In genomic region chr10:100296105-100296504, GRCm38 (mm10) we compare ENCODE assay signal across 27 mouse cellular contexts. TPM values are rescaled to one million over a fixed set of nuclear protein-coding genes. Genes with fewer than 3 reads are reported as not detected.
DNase-seq lines count a peak whose midpoint lies in the region; ATAC-seq and TF ChIP-seq lines count a peak whose summit lies in the region.
"Had no signal": no experiment of that assay in that cellular context is flagged by ENCODE, and none has a peak within 500 bp of the region (broad histone marks: within the 10 kb centered on the region; RNA-seq: fewer than 3 reads in every experiment).

No protein-coding gene starts in this region.

- H3K4me1 ChIP-seq in forebrain, postnatal 0 days (ENCODE audit: insufficient read depth): no peaks in the 10 kb centered on the region
- H3K4me1 ChIP-seq in hindbrain, embryonic 14.5 days (replicated peaks; ENCODE audit: control insufficient read depth, insufficient read depth, low read length): no peaks in the 10 kb centered on the region

- H3K4me3 ChIP-seq in forebrain, postnatal 0 days (ENCODE audit: low read depth, low read length): no peak overlapping the region
- no peak overlapping the region for H3K4me3 ChIP-seq in hindbrain, embryonic 14.5 days (replicated peaks; ENCODE audit: low read length)

- no peaks in the 10 kb centered on the region for H3K9me3 ChIP-seq in forebrain, postnatal 0 days (ENCODE audit: low read length)
- no peaks in the 10 kb centered on the region for H3K9me3 ChIP-seq in hindbrain, embryonic 14.5 days (ENCODE audit: control insufficient read depth, low read length)
- H3K9me3 ChIP-seq: G1E had no signal

- H3K4me2 ChIP-seq in forebrain, postnatal 0 days (ENCODE audit: low read depth): no peak overlapping the region
- H3K4me2 ChIP-seq in hindbrain, embryonic 14.5 days (replicated peaks): no peak overlapping the region

- H3K27me3 ChIP-seq in forebrain, postnatal 0 days (ENCODE audit: insufficient read depth, low read length): no peaks in the 10 kb centered on the region
- no peaks in the 10 kb centered on the region for H3K27me3 ChIP-seq in hindbrain, embryonic 14.5 days (ENCODE audit: control insufficient read depth, insufficient read depth, low read length)
- H3K27me3 ChIP-seq: CH12.LX had no signal

- H3K9ac ChIP-seq in forebrain, postnatal 0 days: no peak overlapping the region
- H3K9ac ChIP-seq in hindbrain, embryonic 14.5 days: no peak overlapping the region

- no peak overlapping the region for H3K27ac ChIP-seq in forebrain, postnatal 0 days (ENCODE audit: low read depth, low read length)
- no peak overlapping the region for H3K27ac ChIP-seq in hindbrain, embryonic 14.5 days

- ATAC-seq in frontal cortex, adult (ENCODE audit: low TSS enrichment): peak; percentile 85
- no peak for ATAC-seq in forebrain, postnatal 0 days
- ATAC-seq in hindbrain, embryonic 14.5 days (ENCODE audit: low FRiP score): no peak
- ATAC-seq: activated CD4-positive, CD25-positive, alpha-beta regulatory T cell, adult 4 months; CD4-positive, CD25-positive, alpha-beta regulatory T cell, adult 4 months; Patski had no signal

- no peak for DNase-seq in frontal cortex, postnatal 36 days (ENCODE audit: low spot score in 2 of 2)
- peak; percentile 47 for DNase-seq in brain, adult 2 months (ENCODE audit: low read depth, low spot score)
- DNase-seq in telencephalon, adult 2 months (ENCODE audit: low read depth, low spot score): peak; percentile 31
- DNase-seq in forebrain, postnatal 0 days: no peak
- DNase-seq in hindbrain, embryonic 14.5 days (ENCODE audit: low spot score): no peak
- DNase-seq: adrenal gland, adult 2 months; adrenal gland, adult 8-10 months; adrenal gland, postnatal 10 days; adrenal gland, postnatal 14 days; adrenal gland, postnatal 25 days; adrenal gland, postnatal 36 days; B cell, adult 2 months; cerebellum, adult 11 months; cerebellum, adult 11-12 months; cerebellum, adult 18-20 months; cerebellum, adult 2 months had no signal

- TF ChIP-seq CTCF in forebrain, postnatal 0 days (IDR thresholded peaks at IDR 0.05; ENCODE audit: low read depth): no peak

- WGBS in forebrain, postnatal 0 days: 69% methylated on average over 2 of the region's 2 CpGs
- 90% methylated on average over 2 of the region's 2 CpGs for WGBS in hindbrain, embryonic 14.5 days

- no peaks in the 10 kb centered on the region for H3K36me3 ChIP-seq in forebrain, postnatal 0 days (ENCODE audit: insufficient read depth)
- no peaks in the 10 kb centered on the region for H3K36me3 ChIP-seq in hindbrain, embryonic 14.5 days (replicated peaks; ENCODE audit: control insufficient read depth, insufficient read depth)
- H3K36me3 ChIP-seq: G1E had no signal

RNA-seq across cellular contexts. Expression of gene Gm4301, which starts 39.4 kb away (rescaled TPM):
- total RNA-seq in forebrain, postnatal 0 days (2014; rRNA removed): not detected in 2 replicates
- polyA plus RNA-seq in forebrain, postnatal 0 days (2015; fragmentation: Nextera tagmentation; extraction: Ambion mirVana): not detected in 2 replicates
- not detected in 2 replicates for polyA plus RNA-seq in hindbrain, embryonic 14.5 days (2014; fragmentation: Nextera tagmentation; extraction: Ambion mirVana)
- total RNA-seq: adrenal gland, adult 18-20 months; adrenal gland, adult 2 months; adrenal gland, adult 8-10 months; adrenal gland, postnatal 10 days; adrenal gland, postnatal 14 days; adrenal gland, postnatal 25 days; adrenal gland, postnatal 36 days; adrenal gland, postnatal 4 days; CH12.LX; G1E; MEL had no signal
- polyA plus RNA-seq: activated CD4-positive, CD25-positive, alpha-beta regulatory T cell, adult 4 months; adrenal gland, adult 2 months; brain, embryonic 14.5 days; C2C12; CD4-positive, CD25-positive, alpha-beta regulatory T cell, adult 4 months; cerebellum, adult 2 months; G1E; Patski had no signal

RNA-seq across cellular contexts. Expression of gene Gm4302, which starts 44.5 kb away (rescaled TPM):
- total RNA-seq in forebrain, postnatal 0 days (2014; rRNA removed): not detected in 2 replicates
- not detected in 2 replicates for polyA plus RNA-seq in forebrain, postnatal 0 days (2015; fragmentation: Nextera tagmentation; extraction: Ambion mirVana)
- not detected in 2 replicates for polyA plus RNA-seq in hindbrain, embryonic 14.5 days (2014; fragmentation: Nextera tagmentation; extraction: Ambion mirVana)
- total RNA-seq: adrenal gland, adult 18-20 months; adrenal gland, adult 2 months; adrenal gland, adult 8-10 months; adrenal gland, postnatal 10 days; adrenal gland, postnatal 14 days; adrenal gland, postnatal 25 days; adrenal gland, postnatal 36 days; adrenal gland, postnatal 4 days; CH12.LX; G1E; MEL had no signal
- polyA plus RNA-seq: activated CD4-positive, CD25-positive, alpha-beta regulatory T cell, adult 4 months; adrenal gland, adult 2 months; brain, embryonic 14.5 days; CD4-positive, CD25-positive, alpha-beta regulatory T cell, adult 4 months; cerebellum, adult 2 months; G1E had no signal

RNA-seq across cellular contexts. Expression of gene Gm4303, which starts 49.7 kb away (rescaled TPM):
- not detected in 2 replicates for total RNA-seq in forebrain, postnatal 0 days (2014; rRNA removed)
- not detected in 2 replicates for polyA plus RNA-seq in forebrain, postnatal 0 days (2015; fragmentation: Nextera tagmentation; extraction: Ambion mirVana)
- not detected in 2 replicates for polyA plus RNA-seq in hindbrain, embryonic 14.5 days (2014; fragmentation: Nextera tagmentation; extraction: Ambion mirVana)
- total RNA-seq: adrenal gland, adult 18-20 months; adrenal gland, adult 2 months; adrenal gland, adult 8-10 months; adrenal gland, postnatal 10 days; adrenal gland, postnatal 14 days; adrenal gland, postnatal 25 days; adrenal gland, postnatal 36 days; adrenal gland, postnatal 4 days; CH12.LX; G1E; MEL had no signal
- polyA plus RNA-seq: activated CD4-positive, CD25-positive, alpha-beta regulatory T cell, adult 4 months; adrenal gland, adult 2 months; brain, embryonic 14.5 days; C2C12; CD4-positive, CD25-positive, alpha-beta regulatory T cell, adult 4 months; cerebellum, adult 2 months; G1E; Patski had no signal

RNA-seq across cellular contexts. Expression of gene Gm4305, which starts 54.8 kb away (rescaled TPM):
- total RNA-seq in forebrain, postnatal 0 days (2014; rRNA removed): not detected in 2 replicates
- not detected in 2 replicates for polyA plus RNA-seq in forebrain, postnatal 0 days (2015; fragmentation: Nextera tagmentation; extraction: Ambion mirVana)
- not detected in 2 replicates for polyA plus RNA-seq in hindbrain, embryonic 14.5 days (2014; fragmentation: Nextera tagmentation; extraction: Ambion mirVana)
- total RNA-seq: adrenal gland, adult 18-20 months; adrenal gland, adult 2 months; adrenal gland, adult 8-10 months; adrenal gland, postnatal 10 days; adrenal gland, postnatal 14 days; adrenal gland, postnatal 25 days; adrenal gland, postnatal 36 days; adrenal gland, postnatal 4 days; CH12.LX; G1E; MEL had no signal
- polyA plus RNA-seq: activated CD4-positive, CD25-positive, alpha-beta regulatory T cell, adult 4 months; adrenal gland, adult 2 months; brain, embryonic 14.5 days; C2C12; CD4-positive, CD25-positive, alpha-beta regulatory T cell, adult 4 months; cerebellum, adult 2 months; G1E; Patski had no signal

Comparison
In these comparisons a context has a peak if more than half of its experiments do, and no peak if none do; other contexts are left out.
1. DNase-seq: peak in brain, adult 2 months (single experiment) and telencephalon, adult 2 months (single experiment); none in frontal cortex, postnatal 36 days (0 of 2), forebrain, postnatal 0 days (single experiment) and hindbrain, embryonic 14.5 days (single experiment).